Mouse (Mus musculus) liver, embryonic 11.5 days (tissue): ENCODE results near the gene Ptges3. TPM values are rescaled to one million over a fixed set of nuclear protein-coding genes. Genes with fewer than 3 reads are reported as not detected.
A peak's percentile ranks its signal among the peaks of the same experiment; 100 is the strongest.

Source experiments
- ATAC-seq: fragments of 200-750 bp; cut with Nextera tagmentation; replicated peaks from 2 replicates; pipeline ENCODE4 v1.8.0; 2017; ENCODE audit warnings: moderate number of reproducible peaks, mild to moderate bottlenecking, moderate TSS enrichment, moderate library complexity; ENCODE audit not compliant: low FRiP score
- DNase-seq: peaks from one replicate; pipeline ENCODE4 v3.0.0-alpha.2; 2017; ENCODE audit warnings: low spot score
- H3K27ac ChIP-seq: fragments of 300-500 bp; sonication (generic); 2 replicates; pipeline ENCODE4 v1.5.1; 2014; ENCODE audit warnings: mild to moderate bottlenecking, low read depth, low read length, control low read depth
- H3K27me3 ChIP-seq: fragments of 300-500 bp; sonication (generic); replicated peaks from 2 replicates; pipeline ENCODE4 v1.6.1; 2014; ENCODE audit warnings: low read length, mixed read lengths; ENCODE audit not compliant: control insufficient read depth, insufficient read depth
- H3K36me3 ChIP-seq: fragments of 300-500 bp; sonication (generic); 2 replicates; pipeline ENCODE4 v1.6.1; 2014; ENCODE audit warnings: mild to moderate bottlenecking, low read length, moderate library complexity, mixed read lengths; ENCODE audit not compliant: control insufficient read depth, insufficient read depth
- H3K4me1 ChIP-seq: fragments of 300-500 bp; sonication (generic); replicated peaks from 2 replicates; pipeline ENCODE4 v1.6.1; 2014; ENCODE audit warnings: low read length, mixed read lengths; ENCODE audit not compliant: control insufficient read depth, insufficient read depth
- H3K4me2 ChIP-seq: fragments of 300-500 bp; sonication (generic); 2 replicates; pipeline ENCODE4 v1.6.1; 2014; ENCODE audit warnings: mild to moderate bottlenecking, control low read depth, moderate library complexity
- H3K4me3 ChIP-seq: fragments of 300-500 bp; sonication (generic); 2 replicates; pipeline ENCODE4 v1.5.1; 2014; ENCODE audit warnings: low read depth, low read length, control low read depth
- H3K9ac ChIP-seq: fragments of 300-500 bp; sonication (generic); 2 replicates; pipeline ENCODE4 v1.6.1; 2014; ENCODE audit warnings: low read depth, low read length, control low read depth
- H3K9me3 ChIP-seq: fragments of 300-500 bp; sonication (generic); 2 replicates; pipeline ENCODE4 v1.6.1; 2016; ENCODE audit warnings: low read length, inconsistent platforms, mixed read lengths; ENCODE audit not compliant: control insufficient read depth
- WGBS: fragments of 180-500 bp; shearing (Covaris S2); extraction: QIAGEN DNeasy Blood & Tissue Kit; methylation state at CpG from one replicate; pipeline ENCODE4 v1.1.7; 2014; 5-methylcytosine and 5-hydroxymethylcytosine counted together
- microRNA counts: library from miRNA; unstranded; fragments of <30 nt; microRNA quantifications from one replicate; lab custom pipeline; 2015
- microRNA-seq: library from miRNA; unstranded; fragments of <30 nt; microRNA quantifications from one replicate; pipeline ENCODE4, GENCODE M21; 2017; ENCODE audit warnings: borderline number of aligned reads
- polyA plus RNA-seq: library from polyadenylated mRNA; unstranded; fragments of >200 nt; fragmentation: Nextera tagmentation; extraction: Ambion mirVana; gene quantifications from 2 replicates; pipeline ENCODE4 v1.2.1, GENCODE M21; 2014

Ptges3 gene
- polyA plus RNA-seq, 1 experiment from 2014 or later = 527 TPM

DNA sequence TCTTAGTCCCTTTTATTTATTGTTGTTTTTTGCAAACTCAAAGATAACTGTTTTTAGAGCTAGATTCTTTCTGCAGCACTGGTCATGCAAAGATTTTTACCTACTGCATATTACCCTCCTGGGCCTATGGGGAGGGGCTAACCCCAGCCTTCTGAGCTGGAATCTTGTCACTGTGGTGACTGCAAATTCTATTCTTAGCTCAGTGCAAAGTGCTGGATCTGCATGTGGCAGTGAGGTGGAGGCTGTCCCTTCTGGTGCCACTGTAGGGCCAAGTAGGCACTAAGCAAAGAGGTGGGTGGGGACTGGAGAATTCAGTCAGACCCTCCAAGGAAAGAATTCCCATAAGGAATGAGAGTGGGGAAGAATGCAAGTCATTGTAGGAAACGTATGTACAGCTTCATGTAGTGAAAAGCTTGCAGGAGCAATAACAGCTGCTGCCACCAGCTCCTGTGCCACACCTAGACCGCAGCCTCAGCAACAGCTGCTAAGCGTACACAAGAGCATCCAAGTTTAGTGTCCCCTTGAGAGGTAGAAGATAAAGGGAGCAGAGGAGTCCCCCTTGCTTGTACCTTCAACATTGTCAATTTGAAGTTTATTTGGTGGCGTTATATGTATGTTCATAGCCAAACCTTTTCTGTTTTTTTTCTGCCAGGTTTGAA lies 51.5 kb downstream of the Ptges3 start:
- Histone ChIP-seq H3K4me3 (no peak overlapping the region), H3K36me3 (peaks cover 35% of the 10 kb centered on the region), H3K27me3 (no peaks in the 10 kb centered on the region), H3K4me1 (no peaks in the 10 kb centered on the region), H3K9me3 (no peaks in the 10 kb centered on the region), H3K9ac (no peak overlapping the region), H3K27ac (no peak overlapping the region), H3K4me2 (no peak overlapping the region)
- DNase-seq (no peak), ATAC-seq (no peak)
- 91% methylated on average over 4 of the region's 4 CpGs for WGBS

GRCm38 (mm10) chr10:128111227-128111626 lies 52.5 kb downstream of the Ptges3 start:
- Histone ChIP-seq H3K27ac (no peak overlapping the region), H3K4me2 (no peak overlapping the region), H3K27me3 (no peaks in the 10 kb centered on the region), H3K4me1 (no peaks in the 10 kb centered on the region), H3K9me3 (no peaks in the 10 kb centered on the region), H3K36me3 (peaks cover 41% of the 10 kb centered on the region), H3K4me3 (no peak overlapping the region), H3K9ac (no peak overlapping the region)
- no peak for ATAC-seq
- DNase-seq = no peak

DNA sequence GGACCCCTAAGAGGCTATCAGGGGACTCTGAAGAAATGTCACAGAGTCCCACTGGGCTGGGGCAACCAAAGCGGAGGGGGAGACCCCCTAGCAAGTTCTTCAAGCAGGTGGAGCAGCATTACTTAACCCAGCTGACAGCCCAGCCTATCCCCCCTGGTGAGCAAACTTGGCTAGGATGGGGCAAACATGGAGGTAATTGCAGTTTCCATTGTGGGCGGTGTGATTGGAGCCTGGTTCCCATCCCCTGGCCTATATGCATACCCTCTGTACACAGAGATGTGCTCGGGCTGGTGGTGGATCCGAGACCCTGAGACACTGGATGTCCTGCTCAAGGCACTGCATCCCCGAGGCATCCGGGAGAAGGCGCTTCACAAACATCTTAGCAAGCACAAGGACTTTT lies 65.1 kb downstream of the Ptges3 start:
- no peak overlapping the region for H3K4me2 ChIP-seq
- no peaks in the 10 kb centered on the region for H3K4me1 ChIP-seq
- H3K4me3 ChIP-seq = no peak overlapping the region
- DNase-seq (no peak), ATAC-seq (no peak)
- peaks cover 69% of the 10 kb centered on the region for H3K36me3 ChIP-seq
- H3K27me3 ChIP-seq = no peaks in the 10 kb centered on the region
- no peaks in the 10 kb centered on the region for H3K9me3 ChIP-seq
- WGBS = 91% methylated on average over 7 of the region's 7 CpGs
- H3K9ac ChIP-seq = no peak overlapping the region
- no peak overlapping the region for H3K27ac ChIP-seq

GRCm38 (mm10) chr10:128124831-128125230 lies 66.1 kb downstream of the Ptges3 start:
- Histone ChIP-seq H3K27me3 (no peaks in the 10 kb centered on the region), H3K9me3 (no peaks in the 10 kb centered on the region), H3K4me3 (no peak overlapping the region), H3K27ac (no peak overlapping the region), H3K4me2 (no peak overlapping the region), H3K36me3 (peaks cover 65% of the 10 kb centered on the region), H3K9ac (no peak overlapping the region), H3K4me1 (no peaks in the 10 kb centered on the region)
- DNase-seq (no peak), ATAC-seq (no peak)
- 92% methylated on average over 9 of the region's 9 CpGs for WGBS

DNA sequence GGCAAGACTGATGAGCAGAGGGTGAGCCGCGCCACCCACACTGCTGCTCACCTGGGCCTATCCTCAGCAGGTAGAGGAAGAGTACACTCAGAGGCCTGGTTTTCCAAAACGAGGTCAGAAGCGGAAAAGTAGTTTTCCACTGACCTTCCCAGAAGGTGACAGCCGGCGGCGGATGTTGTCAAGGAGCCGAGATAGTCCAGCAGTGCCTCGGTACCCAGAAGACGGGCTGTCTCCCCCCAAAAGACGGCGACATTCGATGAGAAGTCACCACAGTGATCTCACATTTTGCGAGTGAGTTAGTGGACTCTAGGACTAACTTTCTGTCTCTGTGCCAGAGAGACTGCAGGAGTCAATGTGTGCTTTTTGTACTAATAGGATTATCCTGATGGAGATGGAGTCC lies 67.2 kb downstream of the Ptges3 start:
- 91% methylated on average over 14 of the region's 14 CpGs for WGBS
- no peak overlapping the region for H3K27ac ChIP-seq
- no peaks in the 10 kb centered on the region for H3K27me3 ChIP-seq
- H3K4me3 ChIP-seq = no peak overlapping the region
- no peaks in the 10 kb centered on the region for H3K4me1 ChIP-seq
- H3K4me2 ChIP-seq = no peak overlapping the region
- ATAC-seq = no peak
- no peak for DNase-seq
- no peaks in the 10 kb centered on the region for H3K9me3 ChIP-seq
- no peak overlapping the region; the same call in 1 of the 2 replicates for H3K9ac ChIP-seq
- peaks cover 60% of the 10 kb centered on the region for H3K36me3 ChIP-seq

MicroRNAs encoded within 50 kb of the gene (microRNA counts, 519-probe panel; counts per million panel counts)
- not detected for microRNA mmu-miR-677 (lab: Ali Mortazavi, UCI)

Small RNA genes lying within 50 kb of the gene (microRNA-seq; reads per million reads assigned to microRNA genes)
- gene Mir677 = 71.1 reads per million, percentile 46 among the genes with 10 or more reads in this experiment

Other genes starting within 250 kb of the Ptges3 start
- not detected in 2 replicates for gene Rdh19, start 209.0 kb upstream of the Ptges3 start, polyA plus RNA-seq
- not detected in 2 replicates for gene Rdh16f2, start 192.5 kb upstream of the Ptges3 start, polyA plus RNA-seq
- 0.14 TPM in 1 of 2 replicates, not detected in the other for gene Rdh7, start 170.1 kb upstream of the Ptges3 start, polyA plus RNA-seq
- gene Sdr9c7, start 160.4 kb upstream of the Ptges3 start, polyA plus RNA-seq = not detected in 2 replicates
- not detected in 2 replicates for gene Hsd17b6, start 51.3 kb upstream of the Ptges3 start, polyA plus RNA-seq
- 106 and 112 TPM in 2 replicates for gene Prim1, start 43.8 kb upstream of the Ptges3 start, polyA plus RNA-seq
- gene Naca, start 23.4 kb upstream of the Ptges3 start, polyA plus RNA-seq = 1,053 and 1,054 TPM in 2 replicates
- 2,564 and 2,777 TPM in 2 replicates for gene Atp5b, start 24.3 kb downstream of the Ptges3 start, polyA plus RNA-seq
- gene Baz2a, start 32.6 kb downstream of the Ptges3 start, polyA plus RNA-seq = 11.1 and 13.0 TPM in 2 replicates
- 14.6 and 17.0 TPM in 2 replicates for gene Rbms2, start 121.3 kb downstream of the Ptges3 start, polyA plus RNA-seq
- 3.1 and 3.4 TPM in 2 replicates for gene Gls2, start 135.5 kb downstream of the Ptges3 start, polyA plus RNA-seq
- 32.4 and 37.4 TPM in 2 replicates for gene Spryd4, start 152.9 kb downstream of the Ptges3 start, polyA plus RNA-seq
- gene Mip, start 166.9 kb downstream of the Ptges3 start, polyA plus RNA-seq = 0.08 TPM in 1 of 2 replicates, not detected in the other
- 67.5 and 71.2 TPM in 2 replicates for gene Timeless, start 173.1 kb downstream of the Ptges3 start, polyA plus RNA-seq
- 0.43 and 0.92 TPM in 2 replicates for gene Apon, start 195.1 kb downstream of the Ptges3 start, polyA plus RNA-seq
- 25.0 and 28.0 TPM in 2 replicates for gene Apof, start 209.7 kb downstream of the Ptges3 start, polyA plus RNA-seq
- 12.5 and 14.9 TPM in 2 replicates for gene Stat2, start 211.6 kb downstream of the Ptges3 start, polyA plus RNA-seq
- 0.12 and 0.22 TPM in 2 replicates for gene Il23a, start 239.8 kb downstream of the Ptges3 start, polyA plus RNA-seq
- gene Pan2, start 244.4 kb downstream of the Ptges3 start, polyA plus RNA-seq = 27.8 and 29.9 TPM in 2 replicates